Mouse (Mus musculus) frontal cortex, adult 2 months (tissue): ENCODE results near the gene Cdhr3. TPM values are rescaled to one million over a fixed set of nuclear protein-coding genes. Genes with fewer than 3 reads are reported as not detected.

Source experiments
- DNase-seq, 2 experiments: peaks; one replicate each; pipeline ENCODE4 v3.0.0; 2022; ENCODE audit warnings: low spot score in 1 of 2; ENCODE audit errors: extremely low spot score in 1 of 2
- polyA plus RNA-seq: library from polyadenylated mRNA; depleted of rRNA; stranded (reverse); fragments of >200 nt; gene quantifications from 2 replicates; pipeline ENCODE4 v1.2.3, GENCODE M21; 2012; rRNA removed

Cdhr3 gene
- 5.4 and 8.8 TPM in 2 replicates for polyA plus RNA-seq

DNA sequence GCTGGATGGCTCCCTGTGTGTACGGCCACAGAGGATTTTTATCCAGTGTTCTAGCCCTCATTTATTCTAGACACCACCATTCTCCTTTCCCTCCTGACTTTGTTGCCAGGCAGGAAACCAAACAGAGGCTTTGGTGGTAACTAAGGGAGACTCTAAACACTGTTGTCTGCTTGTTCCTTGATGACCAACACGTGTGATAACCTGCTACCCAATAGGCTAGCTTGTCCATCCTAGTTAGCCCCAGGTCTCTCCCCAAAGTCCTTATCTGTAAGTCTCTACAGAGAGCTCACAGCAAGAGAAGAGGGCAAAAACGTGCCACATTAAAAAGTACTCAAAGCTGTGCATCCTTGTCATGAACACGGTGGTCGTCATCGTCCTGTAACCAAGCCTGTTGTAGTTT lies at the start of gene Cdhr3:
Gene Cdhr3, minus strand, starts transcription at position 101 of the 400 bp plus-strand sequence.
- DNase-seq, result no peak

DNA sequence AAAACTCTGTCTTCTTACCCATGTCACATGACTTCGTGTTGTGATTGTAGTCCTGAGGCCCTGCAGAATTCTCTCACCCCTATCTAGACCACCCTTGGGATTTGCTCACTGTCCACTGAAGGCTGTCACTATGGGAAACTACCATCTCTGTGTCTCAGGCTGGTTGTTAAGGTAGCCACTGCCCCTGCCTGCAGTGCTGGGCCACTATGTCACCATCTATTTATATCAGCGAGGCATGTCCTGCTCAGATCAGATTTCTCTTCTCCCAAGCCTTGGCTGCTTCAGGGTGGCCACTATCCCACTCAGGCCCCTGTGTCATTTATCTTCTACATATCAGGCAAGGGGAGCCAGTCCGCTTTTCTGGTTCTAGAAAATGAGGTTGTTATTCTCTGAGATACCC lies 46.4 kb upstream of the Cdhr3 start:
- DNase-seq, result no peak

DNA sequence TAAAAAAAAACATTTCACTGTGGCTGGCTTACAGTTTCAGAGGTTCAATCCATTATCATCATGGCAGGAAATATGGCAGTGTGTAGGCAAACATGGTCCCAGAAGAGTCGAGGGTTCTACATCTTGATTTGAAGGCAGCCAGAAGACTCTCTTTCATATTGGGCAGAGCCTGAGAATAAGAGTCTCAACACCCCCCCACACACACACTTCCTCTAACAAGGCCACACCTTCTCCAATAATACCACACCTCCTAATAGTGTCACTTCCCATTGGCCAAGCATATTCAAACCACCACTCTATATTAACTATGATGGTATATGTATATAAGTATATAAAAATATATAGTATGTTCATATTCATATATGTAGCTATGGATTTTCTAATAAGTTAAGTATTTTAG lies 45.2 kb upstream of the Cdhr3 start:
- DNase-seq, result no peak

DNA sequence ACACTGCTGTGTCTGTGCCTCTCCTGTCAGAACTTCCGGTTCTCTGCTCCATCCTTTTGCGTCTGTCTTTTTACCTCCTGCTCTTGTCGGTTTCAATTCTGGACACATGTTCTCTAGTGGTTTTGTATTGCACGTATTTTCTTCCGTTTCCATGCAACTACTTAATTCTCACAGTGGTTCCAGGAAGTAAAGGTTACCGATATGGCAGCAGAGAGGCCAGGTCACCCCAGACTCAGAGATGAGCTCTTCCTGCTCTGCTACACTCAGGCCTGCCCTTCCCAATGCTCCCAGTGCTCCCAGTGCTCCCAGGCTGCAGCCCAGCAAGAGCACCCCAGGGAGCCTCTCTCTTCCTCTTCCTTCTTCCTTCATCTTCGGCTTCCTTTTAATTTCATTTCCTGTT lies 39.1 kb upstream of the Cdhr3 start:
- DNase-seq, result no peak

DNA sequence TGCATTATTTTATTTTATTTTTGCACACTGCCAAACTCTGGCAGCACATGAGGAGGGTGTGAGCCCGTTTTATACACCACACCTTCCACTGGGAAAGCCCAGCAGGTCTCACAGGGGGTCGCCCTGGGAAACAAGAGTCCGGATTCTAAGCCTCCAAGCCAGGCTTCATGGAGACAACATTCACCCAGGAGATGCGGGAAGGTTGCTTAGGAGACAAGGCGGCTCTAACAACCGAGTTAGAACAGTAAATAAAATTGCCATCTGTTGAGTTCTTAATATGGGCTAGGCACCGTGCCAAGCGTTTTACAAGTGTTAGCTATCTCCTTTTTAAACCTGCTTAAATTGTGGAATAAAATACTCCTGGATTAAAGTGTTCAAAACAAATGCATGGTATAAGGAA lies 37.7 kb upstream of the Cdhr3 start:
- peak; percentile 68 to 77 for DNase-seq

DNA sequence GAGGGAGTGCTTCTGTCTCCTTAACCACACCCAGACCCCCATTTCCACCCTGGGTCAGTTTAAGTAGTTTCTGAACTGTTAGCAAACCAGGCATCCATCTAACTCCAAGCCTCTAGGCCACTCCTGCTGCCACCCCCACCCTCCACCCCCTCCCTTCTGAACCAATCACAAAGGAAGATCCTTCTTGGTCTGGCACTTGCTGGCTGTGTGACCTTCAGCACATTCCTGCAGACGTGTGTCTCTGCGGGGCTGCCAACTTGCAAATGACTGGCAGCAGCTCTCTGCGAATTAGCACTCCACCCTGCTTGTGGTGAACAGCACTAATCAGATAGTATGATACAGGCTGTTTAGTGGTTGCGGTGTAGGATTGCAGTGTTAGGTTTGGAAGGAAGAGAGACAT lies 36.7 kb upstream of the Cdhr3 start:
- no peak for DNase-seq

DNA sequence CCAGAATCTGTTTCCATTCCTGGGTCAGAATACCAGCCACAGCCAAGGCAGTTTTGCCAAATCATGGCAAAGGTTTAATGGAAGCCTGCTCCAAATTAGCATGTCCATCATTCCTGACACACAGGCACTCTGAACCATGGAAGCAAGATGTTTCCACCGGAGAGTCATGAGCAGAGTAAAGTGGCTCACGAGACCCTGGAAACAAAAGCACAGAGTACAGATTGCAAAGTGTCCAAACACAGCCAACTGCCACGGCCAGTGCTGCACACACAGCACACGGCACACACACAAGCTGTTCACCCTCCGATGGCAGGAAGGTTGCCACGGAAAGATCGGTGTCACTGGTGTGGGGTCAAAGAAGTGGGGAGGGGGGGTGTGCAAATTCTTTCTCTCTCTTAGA lies 36.0 kb upstream of the Cdhr3 start:
- DNase-seq, result no peak

DNA sequence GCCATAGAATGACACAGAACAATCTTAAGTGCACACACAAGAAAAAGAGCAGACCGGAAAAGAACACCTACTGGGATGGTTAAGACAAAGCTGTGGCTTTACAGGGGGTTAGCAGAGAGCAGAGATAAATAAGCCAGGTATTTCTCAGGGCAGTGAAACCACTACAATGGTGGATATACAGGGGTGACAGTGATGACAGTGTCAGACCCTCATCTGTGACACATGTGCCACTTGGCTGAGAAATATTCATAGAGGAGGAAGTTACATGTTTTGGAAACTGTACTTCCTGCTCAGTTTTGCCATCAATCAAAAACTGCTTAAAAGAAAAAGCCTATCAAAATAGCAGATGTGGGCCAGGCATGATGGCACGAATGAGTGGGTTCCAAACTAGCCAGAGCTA lies 35.4 kb upstream of the Cdhr3 start:
- no peak for DNase-seq

DNA sequence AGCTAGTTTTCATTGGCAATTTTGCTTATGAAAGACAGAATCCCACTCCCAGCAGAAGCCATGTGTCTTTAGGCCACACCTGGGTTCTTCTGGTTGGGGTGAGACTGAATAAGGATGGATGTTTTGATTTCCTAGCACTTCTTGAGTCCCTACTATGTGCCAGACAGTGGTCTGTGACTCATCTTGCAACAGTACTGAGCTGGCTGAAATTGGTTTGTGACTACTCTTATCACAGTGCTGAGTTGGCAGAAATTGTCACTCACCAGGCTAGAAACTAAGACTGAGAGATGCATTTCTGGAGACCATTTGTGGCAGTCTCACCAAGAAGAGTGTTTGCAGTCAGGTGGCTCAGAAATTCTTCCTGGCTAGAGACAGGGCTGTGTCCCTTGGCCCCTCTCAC lies 33.6 kb upstream of the Cdhr3 start:
- no peak for DNase-seq

DNA sequence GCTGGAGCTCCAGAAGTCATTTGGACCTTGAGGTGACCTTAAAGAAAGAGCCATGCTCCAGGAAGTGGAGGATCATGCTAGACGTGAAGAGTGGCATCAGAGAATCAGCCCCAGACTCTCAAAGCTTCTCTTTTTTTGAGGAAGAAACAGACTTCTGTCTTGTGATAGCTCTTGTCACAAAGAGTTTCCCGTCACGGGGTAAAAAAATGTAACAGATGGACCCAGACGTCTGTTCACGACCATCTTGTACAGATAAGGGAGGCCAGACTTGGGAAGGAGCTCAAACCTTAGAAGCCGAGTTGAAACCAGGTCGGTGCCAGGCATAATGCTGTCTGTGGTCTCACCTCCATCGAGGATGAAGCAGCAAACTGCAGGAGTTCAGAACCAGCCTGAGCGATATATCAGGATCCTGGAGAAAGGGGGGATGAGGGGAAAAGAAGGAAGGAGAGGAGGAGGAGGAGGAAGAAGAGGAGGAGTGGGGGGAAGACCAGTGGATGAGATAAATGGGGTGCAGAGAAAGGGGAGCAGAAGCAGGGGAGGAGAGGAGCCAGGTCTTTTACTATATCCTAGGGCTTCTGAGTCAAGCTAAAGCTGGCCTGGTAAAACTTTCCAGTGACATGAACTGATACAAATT lies 33.0 kb upstream of the Cdhr3 start:
- DNase-seq, result no peak

DNA sequence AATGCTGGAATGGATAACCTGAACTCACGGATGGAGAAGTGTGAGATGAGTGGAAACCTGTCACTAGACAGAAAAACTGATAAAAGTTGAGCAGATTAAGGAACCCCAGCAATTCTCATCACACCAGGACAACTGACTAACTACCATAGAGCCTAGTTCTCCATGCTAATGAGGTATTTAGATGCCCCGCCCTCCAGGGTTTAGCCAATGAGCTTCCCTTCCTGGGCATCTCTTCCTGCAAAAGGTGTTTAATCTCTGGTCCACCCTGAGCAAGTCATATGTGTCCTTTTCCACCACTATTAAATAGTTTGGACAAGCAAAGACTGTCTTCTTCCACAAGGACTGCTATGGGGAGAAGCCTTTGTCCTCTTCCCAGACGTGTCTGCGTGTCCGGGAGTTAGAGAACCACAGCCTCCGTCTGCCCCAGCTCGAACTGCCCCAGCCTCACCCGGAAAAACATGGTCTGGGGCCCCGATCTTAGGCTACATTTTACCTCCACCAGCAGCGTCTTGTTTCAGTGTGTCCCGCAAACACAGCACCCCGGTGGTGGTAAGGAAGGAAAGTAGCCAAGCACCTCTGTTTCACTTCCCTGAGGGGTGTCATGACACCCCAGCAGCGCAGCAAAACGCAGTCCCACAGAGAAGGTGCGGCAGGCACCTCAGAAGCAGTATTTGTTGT lies 26.1 kb upstream of the Cdhr3 start:
- no peak for DNase-seq

DNA sequence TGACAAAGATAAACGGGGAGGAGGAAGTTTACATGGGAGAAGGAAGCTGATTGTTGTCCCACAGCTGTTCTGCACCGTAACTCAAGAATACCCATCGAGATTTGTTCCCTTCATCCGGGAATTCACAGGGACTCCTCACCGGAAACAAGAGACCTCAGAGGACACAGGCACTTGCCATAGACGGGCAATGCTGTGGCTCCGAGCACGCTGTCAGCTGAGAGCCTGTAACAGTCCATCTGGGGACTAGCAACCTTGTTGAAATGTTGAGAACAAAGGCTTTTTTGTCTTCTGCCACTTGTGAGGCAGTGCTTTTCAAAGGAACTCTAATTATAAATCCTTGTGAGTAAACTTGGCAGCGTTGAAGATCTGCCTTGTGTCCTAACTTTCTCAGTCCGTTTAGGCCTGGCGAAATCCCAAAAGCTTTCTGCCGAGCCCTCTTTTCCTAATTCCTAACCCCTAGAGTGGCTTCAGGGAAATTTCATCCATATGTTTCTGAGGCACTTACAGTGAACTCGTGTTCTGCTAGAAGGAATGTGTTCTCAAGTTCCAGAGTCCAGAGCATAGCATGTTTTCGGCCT lies 18.3 kb upstream of the Cdhr3 start:
- DNase-seq, result peak; percentile 17 to 47

DNA sequence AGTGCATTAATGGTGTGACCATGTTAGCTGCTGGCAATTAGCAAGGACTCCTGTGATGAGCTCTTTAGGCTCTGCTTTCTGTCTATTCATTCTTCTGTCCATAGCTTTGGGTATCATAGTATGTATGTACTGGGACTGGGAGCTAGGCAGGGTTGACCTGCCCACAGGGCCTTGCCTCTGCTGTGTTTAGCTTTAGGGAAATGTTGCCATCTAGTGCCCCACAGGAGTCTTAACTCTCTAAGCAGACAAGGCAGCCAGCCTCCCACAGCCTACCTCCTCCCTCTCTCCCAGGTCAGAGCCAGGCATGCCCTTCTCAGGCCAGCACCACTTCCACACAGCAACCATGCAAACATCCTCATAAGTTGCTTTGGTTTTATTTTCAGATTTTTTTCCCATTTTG lies 16.9 kb upstream of the Cdhr3 start:
- DNase-seq, result peak in 1 of 2 experiments; percentile 63

DNA sequence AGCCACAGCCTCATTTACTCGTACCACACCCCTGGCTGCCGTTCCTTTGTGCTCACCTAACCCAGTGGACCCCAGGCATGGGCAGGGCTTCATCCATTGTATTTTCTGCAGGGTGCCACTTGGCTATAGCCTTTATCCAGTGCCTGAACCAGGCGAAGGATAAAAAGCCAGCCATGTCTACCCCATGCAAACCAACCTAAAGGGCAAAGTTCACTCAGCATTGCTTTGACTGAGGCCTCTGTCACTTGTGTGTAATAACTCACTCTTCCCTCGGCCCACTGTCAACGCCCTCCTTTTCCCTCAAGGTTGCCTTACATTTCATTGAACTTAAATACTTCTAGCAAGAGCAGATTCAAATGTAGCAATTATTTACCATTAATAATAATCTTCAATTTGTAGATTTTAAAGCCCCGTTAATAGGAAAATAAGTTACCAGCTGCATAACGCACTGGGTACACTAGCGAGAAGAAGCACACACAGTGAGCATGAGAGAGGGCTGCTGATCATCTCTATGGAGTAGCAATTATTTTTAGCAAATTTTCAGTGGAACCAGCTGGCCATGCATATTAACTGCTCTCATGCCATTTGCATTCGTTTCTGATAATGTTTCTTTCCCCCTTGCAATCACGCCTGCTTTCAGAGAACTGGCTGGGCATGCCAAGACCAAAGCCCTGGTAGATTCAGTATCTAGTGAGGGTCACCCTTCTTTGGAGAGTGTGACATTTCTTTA lies 13.9 kb upstream of the Cdhr3 start:
- DNase-seq, result no peak

DNA sequence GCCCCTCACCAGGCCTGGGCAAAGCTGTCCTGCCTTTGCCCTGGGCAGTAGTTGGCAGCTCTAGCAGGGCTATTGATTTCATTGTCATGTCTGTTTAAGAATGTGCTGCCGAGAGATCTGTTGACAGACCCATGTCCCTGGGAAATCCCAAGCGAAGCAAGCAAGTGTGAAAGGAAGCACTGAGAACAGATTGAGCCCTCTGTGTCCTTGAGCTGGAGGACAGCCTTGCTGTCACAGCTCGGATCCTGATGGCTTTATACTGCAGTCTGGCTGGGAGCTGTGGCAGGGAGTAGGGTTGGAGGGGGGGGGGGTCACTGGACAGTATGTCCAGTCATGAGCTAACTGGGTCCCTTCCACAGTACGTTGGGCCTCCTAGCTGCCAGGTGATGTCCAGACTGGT lies 13.0 kb upstream of the Cdhr3 start:
- DNase-seq, result no peak

DNA sequence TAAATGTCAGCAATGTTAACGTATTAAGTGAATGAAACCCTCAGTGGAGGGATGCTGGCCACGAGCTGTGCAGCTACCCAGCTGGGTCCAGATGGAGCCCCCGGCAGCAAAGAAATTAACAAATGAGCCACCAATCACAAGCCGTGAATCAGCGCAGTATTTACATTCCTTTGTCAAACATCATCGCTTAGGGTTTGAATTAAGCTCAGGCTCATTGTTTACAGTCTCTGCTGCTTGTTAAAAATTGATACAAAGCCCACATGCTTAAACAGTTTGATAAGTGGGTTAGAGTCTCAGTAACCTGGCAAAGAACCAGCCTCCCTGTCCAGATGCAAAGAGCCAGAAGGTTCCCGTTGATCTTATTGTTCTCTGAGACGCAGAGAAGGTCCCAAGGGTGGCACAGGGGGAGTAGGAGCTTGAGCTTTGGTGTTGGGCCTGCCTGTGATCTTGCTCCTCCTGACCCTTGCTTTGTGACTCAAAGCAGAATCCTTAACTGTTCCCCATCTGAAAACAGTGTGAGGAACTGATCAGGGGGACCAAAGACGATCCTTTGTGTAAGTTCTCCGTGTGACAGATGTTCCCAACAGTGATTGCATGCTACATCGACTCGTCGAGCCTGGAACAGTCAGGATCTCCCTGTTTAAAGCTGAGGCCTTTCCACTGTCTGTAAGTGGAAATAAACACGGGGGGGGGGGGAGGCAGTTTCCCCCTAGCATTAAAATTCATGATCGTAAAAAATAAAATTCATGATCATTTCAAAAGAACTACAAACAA lies 9.9 kb upstream of the Cdhr3 start:
- no peak for DNase-seq

DNA sequence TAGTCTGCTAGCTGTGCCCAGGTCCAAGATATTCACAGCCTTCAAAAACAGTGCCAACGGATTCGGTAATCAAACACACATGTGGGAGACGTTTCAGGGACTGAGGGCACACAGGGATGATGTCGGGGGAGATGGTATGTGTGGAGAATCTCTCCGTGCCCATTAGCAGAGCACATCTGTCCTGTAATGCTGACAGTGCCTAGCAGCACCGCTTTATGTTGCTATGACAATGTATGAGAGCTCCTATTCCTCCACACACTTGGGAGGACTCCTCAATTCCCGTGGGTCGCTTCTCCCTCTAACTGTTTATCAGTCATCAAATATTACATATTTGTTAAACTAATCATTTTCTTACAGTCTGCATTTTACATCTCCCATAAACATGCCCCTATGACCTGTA lies 9.0 kb upstream of the Cdhr3 start:
- DNase-seq, result no peak

DNA sequence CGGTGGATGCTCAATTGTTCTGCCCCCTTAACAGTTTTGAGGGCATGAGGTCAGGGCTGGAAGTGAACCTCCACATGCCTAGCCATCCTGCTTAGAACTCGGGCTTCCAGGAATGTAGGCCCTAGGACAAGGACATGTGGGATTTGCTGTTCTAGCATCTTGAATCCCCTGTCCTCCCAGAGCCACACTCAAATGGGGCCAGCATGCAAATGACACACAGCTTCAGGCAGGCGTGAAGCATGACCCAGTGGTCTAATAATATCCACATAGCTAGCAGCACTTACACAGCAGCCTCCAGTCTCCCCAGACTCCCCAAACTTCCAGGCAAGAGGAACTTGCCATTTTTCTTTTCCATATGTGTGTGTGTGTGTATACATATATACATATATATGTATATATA lies 3.3 kb upstream of the Cdhr3 start:
- no peak for DNase-seq

DNA sequence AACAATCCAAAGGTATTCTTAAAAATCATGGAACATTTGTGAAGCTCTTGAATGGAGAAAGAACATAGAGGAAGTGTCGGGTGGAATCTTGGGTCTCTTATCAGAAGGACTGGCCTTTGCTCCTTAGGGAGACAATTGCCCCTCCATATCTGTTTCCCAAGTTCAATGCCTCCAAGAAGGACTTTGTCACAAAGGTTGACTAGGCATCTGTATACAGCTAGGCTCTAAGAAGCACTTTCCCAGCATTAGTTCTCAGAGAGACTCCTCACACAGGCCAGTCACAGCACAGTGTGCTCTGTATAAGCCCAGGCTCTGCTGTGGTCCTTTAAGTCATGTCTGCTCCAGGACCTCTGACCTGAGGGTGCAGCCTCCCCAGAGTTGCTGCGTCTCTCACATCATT lies 479 bp downstream of the Cdhr3 start:
- DNase-seq, result no peak

DNA sequence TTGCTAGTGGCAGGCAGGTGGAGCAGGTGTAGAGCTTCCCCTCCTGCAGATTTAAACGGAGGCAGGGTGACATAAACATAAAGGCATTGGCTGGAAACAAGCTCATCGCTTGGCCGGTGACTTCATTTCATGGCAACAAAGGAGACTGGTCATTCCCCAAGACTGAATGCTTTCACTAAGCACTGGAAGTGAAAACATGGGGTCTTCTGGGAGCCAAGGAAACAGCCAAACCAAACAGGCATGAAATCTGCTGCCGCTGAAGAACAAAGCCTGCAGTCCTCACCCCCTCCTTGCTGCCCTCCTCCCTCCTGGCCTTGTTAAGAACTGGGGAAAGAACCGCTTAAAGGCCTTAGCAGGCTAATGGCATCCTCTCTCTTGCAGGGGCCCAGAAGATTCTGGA lies 6.5 kb downstream of the Cdhr3 start:
- no peak for DNase-seq

DNA sequence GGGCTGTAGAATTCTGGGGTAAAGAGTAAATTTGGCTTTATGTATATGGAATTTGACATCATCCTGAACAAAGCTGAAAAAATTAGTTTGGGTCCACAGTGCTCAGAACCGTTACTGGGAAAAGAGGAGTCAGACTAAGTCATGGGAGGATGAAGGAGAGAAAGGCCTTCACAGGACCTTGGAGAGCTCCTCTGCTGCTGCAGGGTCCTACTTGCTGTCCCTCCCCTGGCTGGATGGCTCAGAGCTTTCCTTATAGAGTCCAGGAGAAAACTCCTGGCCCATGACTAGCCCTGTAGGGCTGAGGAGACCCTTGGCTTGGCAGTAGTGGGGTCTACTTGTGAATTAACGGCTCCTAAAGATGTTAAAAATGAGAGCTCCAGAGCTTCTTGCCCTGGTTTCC lies 8.0 kb downstream of the Cdhr3 start:
- DNase-seq, result no peak
